Mouse (Mus musculus) heart, postnatal 0 days (tissue): ENCODE results near the gene Cd274. TPM values are rescaled to one million over a fixed set of nuclear protein-coding genes. Genes with fewer than 3 reads are reported as not detected.

Source experiments
- ATAC-seq: fragments of 200-750 bp; cut with Nextera tagmentation; 2 replicates; pipeline ENCODE4 v1.8.0; 2017; ENCODE audit warnings: low read depth, moderate number of reproducible peaks, moderate library complexity; ENCODE audit not compliant: insufficient read depth
- DNase-seq: peaks from one replicate; pipeline ENCODE4 v3.0.0-alpha.2; 2016; ENCODE audit warnings: low spot score
- H3K27ac ChIP-seq: fragments of 300-500 bp; sonication (generic); 2 replicates; pipeline ENCODE4 v1.5.1; 2014; ENCODE audit warnings: low read depth, mild to moderate bottlenecking
- H3K27me3 ChIP-seq: fragments of 300-500 bp; sonication (generic); 2 replicates; pipeline ENCODE4 v1.6.1; 2014; ENCODE audit warnings: low read length, mixed read lengths; ENCODE audit not compliant: control insufficient read depth, insufficient read depth
- H3K36me3 ChIP-seq: fragments of 300-500 bp; sonication (generic); replicated peaks from 2 replicates; pipeline ENCODE4 v1.6.1; 2014; ENCODE audit warnings: low read length, mixed read lengths; ENCODE audit not compliant: control insufficient read depth, insufficient read depth
- H3K4me1 ChIP-seq: fragments of 300-500 bp; sonication (generic); 2 replicates; pipeline ENCODE4 v1.6.1; 2014; ENCODE audit warnings: antibody characterized with exemption; ENCODE audit not compliant: control insufficient read depth, insufficient read depth
- H3K4me2 ChIP-seq: fragments of 300-500 bp; sonication (generic); 2 replicates; pipeline ENCODE4 v1.6.1; 2014; ENCODE audit warnings: low read depth, mild to moderate bottlenecking, low read length, moderate library complexity
- H3K4me3 ChIP-seq: fragments of 300-500 bp; sonication (generic); 2 replicates; pipeline ENCODE4 v1.5.1; 2014; ENCODE audit warnings: low read depth, low read length
- H3K9ac ChIP-seq: fragments of 300-500 bp; sonication (generic); replicated peaks from 2 replicates; pipeline ENCODE4 v1.6.1; 2014; ENCODE audit warnings: low read depth, low read length, mixed read lengths
- H3K9me3 ChIP-seq: fragments of 300-500 bp; sonication (generic); replicated peaks from 2 replicates; pipeline ENCODE4 v1.6.1; 2016; ENCODE audit warnings: low read length; ENCODE audit not compliant: control insufficient read depth
- CTCF ChIP-seq: IDR thresholded peaks from 2 replicates; pipeline ENCODE4 v1.5.1; 2016; ENCODE audit warnings: antibody characterized with exemption, control low read depth, low read depth
- EP300 ChIP-seq: IDR thresholded peaks from 2 replicates; pipeline ENCODE4 v1.6.1; 2016; ENCODE audit warnings: antibody characterized with exemption, low read depth
- WGBS: fragments of 180-500 bp; shearing (Covaris S2); extraction: QIAGEN DNeasy Blood & Tissue Kit; methylation state at CpG from one replicate; pipeline ENCODE4 v1.1.7; 2014; 5-methylcytosine and 5-hydroxymethylcytosine counted together
- polyA plus RNA-seq: library from polyadenylated mRNA; unstranded; fragments of >200 nt; fragmentation: Nextera tagmentation; extraction: Ambion mirVana; gene quantifications from 2 replicates; pipeline ENCODE4 v1.2.1, GENCODE M21; 2015
- total RNA-seq: library from RNA; depleted of rRNA; stranded (reverse); fragments of >200 nt; gene quantifications from 2 replicates; pipeline ENCODE4 v1.2.3, GENCODE M21; 2014; ENCODE audit warnings: low replicate concordance; rRNA removed

The Cd274 gene
- total and polyA plus RNA-seq, 2 experiments from 2014 or later = 0.04 to 0.23 TPM

DNA sequence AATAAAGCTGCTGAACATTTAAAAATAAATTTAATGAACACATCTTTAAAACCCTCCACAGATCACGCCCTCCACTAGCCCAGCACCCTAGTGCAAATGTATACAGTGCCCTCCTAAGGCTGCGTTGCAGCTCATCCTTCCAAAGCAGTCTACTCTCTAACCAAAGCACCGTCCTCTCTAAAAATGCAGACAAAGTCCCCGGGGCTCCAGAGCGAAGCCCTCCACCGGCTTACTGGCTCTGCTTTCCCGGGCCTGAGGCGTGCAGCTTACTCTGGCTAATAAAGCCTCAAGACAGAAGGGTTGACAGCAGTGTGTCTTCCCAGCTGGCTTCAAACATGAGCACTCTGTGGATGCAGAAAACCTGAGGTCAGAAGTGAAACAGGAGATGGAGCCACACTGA is 53.1 kb downstream of the Cd274 start:
- H3K36me3 ChIP-seq = no peaks in the 10 kb centered on the region
- H3K4me2 ChIP-seq = no peak overlapping the region
- no peak overlapping the region for H3K9ac ChIP-seq
- ATAC-seq (no peak), DNase-seq (no peak)
- H3K4me3 ChIP-seq = no peak overlapping the region
- H3K27ac ChIP-seq = no peak overlapping the region
- H3K9me3 ChIP-seq = no peaks in the 10 kb centered on the region
- TF ChIP-seq EP300 = no peak
- TF ChIP-seq CTCF = no peak
- WGBS = 88% methylated on average over 8 of the region's 8 CpGs
- H3K4me1 ChIP-seq = peaks cover 6% of the 10 kb centered on the region
- no peaks in the 10 kb centered on the region for H3K27me3 ChIP-seq

GRCm38 (mm10) chr19:29422013-29422645 is 54.9 kb downstream of the Cd274 start:
- no peaks in the 10 kb centered on the region for H3K27me3 ChIP-seq
- peaks cover 6% of the 10 kb centered on the region for H3K4me1 ChIP-seq
- H3K4me2 ChIP-seq = no peak overlapping the region
- TF ChIP-seq EP300 (no peak), CTCF (no peak)
- H3K4me3 ChIP-seq = no peak overlapping the region
- H3K36me3 ChIP-seq = no peaks in the 10 kb centered on the region
- ATAC-seq (no peak), DNase-seq (no peak)
- H3K9me3 ChIP-seq = no peaks in the 10 kb centered on the region
- WGBS = 85% methylated on average over 16 of the region's 16 CpGs
- no peak overlapping the region for H3K27ac ChIP-seq
- no peak overlapping the region for H3K9ac ChIP-seq

DNA sequence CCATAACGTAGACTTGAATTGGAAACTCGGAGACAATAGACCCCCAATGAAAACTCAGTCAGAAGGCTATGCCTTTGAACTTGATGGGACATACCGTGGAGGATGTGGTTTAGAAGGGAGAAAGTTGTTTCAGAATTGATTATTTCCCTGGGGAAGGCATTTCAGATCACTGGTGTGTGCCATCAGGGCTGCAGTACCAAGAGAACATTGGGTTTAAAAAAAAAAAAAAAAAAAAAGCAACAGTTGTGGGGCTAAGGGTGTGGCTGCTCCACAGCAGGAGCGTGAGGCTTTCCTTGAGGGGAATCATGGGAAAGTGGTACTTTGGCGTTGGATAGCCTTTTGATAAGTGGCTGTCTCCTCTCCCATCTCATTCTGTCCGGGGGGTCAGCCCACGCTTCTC is 55.5 kb downstream of the Cd274 start:
- no peak overlapping the region for H3K27ac ChIP-seq
- no peaks in the 10 kb centered on the region for H3K36me3 ChIP-seq
- no peak overlapping the region for H3K4me2 ChIP-seq
- H3K4me3 ChIP-seq = no peak overlapping the region
- no peak overlapping the region for H3K9ac ChIP-seq
- no peaks in the 10 kb centered on the region for H3K9me3 ChIP-seq
- TF ChIP-seq CTCF (no peak), EP300 (no peak)
- H3K4me1 ChIP-seq = peaks cover 6% of the 10 kb centered on the region
- ATAC-seq (no peak), DNase-seq (no peak)
- 78% methylated on average over 7 of the region's 7 CpGs for WGBS
- no peaks in the 10 kb centered on the region for H3K27me3 ChIP-seq

DNA sequence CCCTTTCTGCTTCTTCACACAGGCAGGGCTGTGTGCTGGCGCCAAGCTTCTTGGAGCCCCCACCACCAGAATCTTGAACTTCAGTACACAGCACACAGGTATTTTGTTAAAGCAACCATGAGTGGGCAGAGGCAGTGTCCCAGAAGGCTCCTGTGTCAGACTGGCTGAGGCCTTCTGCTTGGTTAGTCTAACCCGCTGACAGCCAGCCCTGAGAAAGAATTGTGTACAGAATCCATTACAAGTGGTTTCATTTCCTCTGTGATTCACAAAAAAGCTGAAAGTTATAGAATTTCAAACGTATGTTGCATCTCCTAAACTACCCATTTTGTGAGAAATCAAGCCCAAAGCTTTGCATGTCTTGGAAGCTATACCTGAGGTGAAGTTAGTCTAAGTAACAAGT is 63.3 kb downstream of the Cd274 start:
- no peaks in the 10 kb centered on the region for H3K27me3 ChIP-seq
- no peaks in the 10 kb centered on the region for H3K36me3 ChIP-seq
- no peak overlapping the region for H3K9ac ChIP-seq
- H3K27ac ChIP-seq = no peak overlapping the region
- no peak overlapping the region for H3K4me3 ChIP-seq
- no peak for TF ChIP-seq EP300
- TF ChIP-seq CTCF = no peak
- DNase-seq = no peak
- WGBS = 81% methylated on average over 3 of the region's 3 CpGs
- H3K4me2 ChIP-seq = no peak overlapping the region
- no peak for ATAC-seq
- H3K4me1 ChIP-seq = no peaks in the 10 kb centered on the region
- H3K9me3 ChIP-seq = no peaks in the 10 kb centered on the region

GRCm38 (mm10) chr19:29430953-29431352 is 63.7 kb downstream of the Cd274 start:
- Histone ChIP-seq H3K27me3 (no peaks in the 10 kb centered on the region), H3K9me3 (no peaks in the 10 kb centered on the region), H3K27ac (no peak overlapping the region), H3K4me1 (no peaks in the 10 kb centered on the region), H3K9ac (no peak overlapping the region), H3K36me3 (no peaks in the 10 kb centered on the region), H3K4me3 (no peak overlapping the region), H3K4me2 (no peak overlapping the region)
- TF ChIP-seq CTCF (no peak), EP300 (no peak)
- WGBS = 47% methylated on average over 3 of the region's 3 CpGs
- no peak for ATAC-seq
- no peak for DNase-seq

GRCm38 (mm10) chr19:29436793-29437479 is 69.7 kb downstream of the Cd274 start:
- no peak overlapping the region for H3K4me2 ChIP-seq
- ATAC-seq = no peak
- 87% methylated on average over 18 of the region's 18 CpGs for WGBS
- no peaks in the 10 kb centered on the region for H3K36me3 ChIP-seq
- no peaks in the 10 kb centered on the region for H3K9me3 ChIP-seq
- no peak for DNase-seq
- H3K9ac ChIP-seq = no peak overlapping the region
- no peak overlapping the region for H3K4me3 ChIP-seq
- H3K27me3 ChIP-seq = no peaks in the 10 kb centered on the region
- no peak for TF ChIP-seq EP300
- no peak for TF ChIP-seq CTCF
- no peaks in the 10 kb centered on the region for H3K4me1 ChIP-seq
- H3K27ac ChIP-seq = no peak overlapping the region

Other genes starting within 250 kb of the Cd274 start
- gene Jak2, start 115.6 kb upstream of the Cd274 start, total RNA-seq = 11.5 and 11.6 TPM in 2 replicates
- gene Jak2, start 115.6 kb upstream of the Cd274 start, polyA plus RNA-seq = 4.4 and 5.2 TPM in 2 replicates
- 3.0 and 5.6 TPM in 2 replicates for gene Insl6, start 42.1 kb upstream of the Cd274 start, total RNA-seq
- 3.0 and 3.3 TPM in 2 replicates for gene Insl6, start 42.1 kb upstream of the Cd274 start, polyA plus RNA-seq
- 1.1 TPM in 1 of 2 replicates, not detected in the other for gene Rln1, start 32.8 kb upstream of the Cd274 start, total RNA-seq
- 0.31 TPM in 1 of 2 replicates, not detected in the other for gene Rln1, start 32.8 kb upstream of the Cd274 start, polyA plus RNA-seq
- 9.8 and 55.6 TPM in 2 replicates for gene Plgrkt, start 65 bp upstream of the Cd274 start, total RNA-seq
- 53.5 and 60.3 TPM in 2 replicates for gene Plgrkt, start 65 bp upstream of the Cd274 start, polyA plus RNA-seq
- not detected in 2 replicates for gene Pdcd1lg2, start 43.5 kb downstream of the Cd274 start, total RNA-seq
- 0.18 TPM in 1 of 2 replicates, not detected in the other for gene Pdcd1lg2, start 43.5 kb downstream of the Cd274 start, polyA plus RNA-seq
- 24.5 and 29.9 TPM in 2 replicates for gene Ric1, start 154.8 kb downstream of the Cd274 start, total RNA-seq
- gene Ric1, start 154.8 kb downstream of the Cd274 start, polyA plus RNA-seq = 6.0 TPM in 2 replicates